Mouse (Mus musculus): ENCODE data around the gene Sestd1. TPM values are rescaled to one million over a fixed set of nuclear protein-coding genes. Genes with fewer than 3 reads are reported as not detected.
A peak's percentile ranks its signal among the peaks of the same experiment; 100 is the strongest.

Sestd1 gene
- polyA plus RNA-seq, 1 experiment from 2014 or later, result 33.8 TPM

DNA sequence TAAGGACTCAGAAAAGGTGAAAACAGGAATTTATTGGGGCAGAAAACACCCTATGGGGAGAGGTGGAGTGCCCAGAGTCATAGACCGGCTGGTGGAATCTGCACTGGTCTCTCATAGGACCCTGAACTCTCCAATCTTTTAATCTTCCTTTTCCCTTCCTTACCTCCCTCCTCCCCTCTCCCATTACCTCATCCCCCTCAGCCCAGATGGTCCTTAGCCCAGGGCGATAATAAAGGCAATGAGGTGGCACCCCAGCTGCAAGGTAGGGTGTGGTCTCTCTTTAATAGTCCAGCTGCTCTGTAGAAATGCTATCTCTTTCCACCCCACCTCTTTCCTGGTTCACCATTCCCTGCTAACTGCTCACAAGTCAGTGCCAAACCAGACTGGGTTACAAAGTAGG is 102.9 kb downstream of the Sestd1 start:
- WGBS, result 68% methylated on average over 2 of the region's 2 CpGs

DNA sequence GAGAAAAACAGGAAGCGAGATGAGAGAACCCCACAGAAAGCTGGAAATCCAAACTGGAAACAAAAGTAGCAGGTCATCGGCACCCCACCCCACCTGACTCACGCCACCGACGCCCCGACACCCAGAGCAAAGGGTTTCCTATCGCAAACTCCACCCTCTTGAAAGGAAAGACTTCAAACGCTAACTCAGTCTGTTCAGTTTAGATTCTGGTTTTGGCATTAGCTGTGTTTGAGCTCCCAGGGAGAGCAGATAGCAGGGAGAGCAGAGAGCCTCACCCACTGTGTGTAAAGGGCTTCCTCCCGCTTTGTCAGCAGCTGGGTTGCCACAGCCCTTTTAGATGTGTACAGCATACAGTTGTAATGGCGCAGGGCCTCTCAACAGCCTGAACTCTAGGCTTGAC is 104.0 kb downstream of the Sestd1 start:
- Histone ChIP-seq H3K9ac (no peak overlapping the region), H3K27me3 (no peaks in the 10 kb centered on the region), H3K4me3 (no peak overlapping the region), H3K4me2 (replicated peaks) (no peak overlapping the region), H3K4me1 (peaks cover 14% of the 10 kb centered on the region), H3K9me3 (replicated peaks) (no peaks in the 10 kb centered on the region), H3K36me3 (no peaks in the 10 kb centered on the region), H3K27ac (no peak overlapping the region)
- 71% methylated on average over 10 of the region's 10 CpGs for WGBS
- ATAC-seq (ENCODE audit: low FRiP score), result no peak

More for the DNA sequence above, 102.9 kb downstream of the Sestd1 start:
- no peak overlapping the region for H3K4me2 ChIP-seq (replicated peaks)
- H3K27me3 ChIP-seq, result no peaks in the 10 kb centered on the region
- H3K9ac ChIP-seq, result no peak overlapping the region
- H3K4me1 ChIP-seq, result peaks cover 5% of the 10 kb centered on the region; the same call in 1 of the 2 replicates
- H3K27ac ChIP-seq, result no peak overlapping the region
- peak; percentile 22; the same call in 1 of the 2 replicates for ATAC-seq (ENCODE audit: low FRiP score)
- no peak overlapping the region for H3K4me3 ChIP-seq
- no peaks in the 10 kb centered on the region for H3K36me3 ChIP-seq
- H3K9me3 ChIP-seq (replicated peaks), result no peaks in the 10 kb centered on the region

DNA sequence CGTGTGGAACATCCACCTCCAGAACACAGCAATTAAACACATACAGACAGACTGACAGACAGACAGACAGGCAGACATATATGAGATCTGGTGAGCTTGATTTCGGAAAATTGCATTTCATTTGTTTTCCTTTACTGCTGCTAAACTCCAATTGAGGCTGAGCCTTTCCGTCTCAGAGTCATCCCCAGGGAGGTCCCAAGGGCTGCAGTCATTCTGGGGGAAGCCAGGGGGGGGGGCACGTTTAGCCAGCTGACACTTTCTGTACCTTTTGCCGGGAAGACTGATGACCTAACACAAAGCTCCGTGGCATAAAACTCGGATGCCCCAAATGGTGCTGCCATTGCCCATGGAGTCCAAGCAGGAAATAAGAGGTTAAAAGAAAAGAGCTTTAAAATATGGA is 105.0 kb downstream of the Sestd1 start:
- H3K4me3 ChIP-seq, result no peak overlapping the region
- no peak overlapping the region for H3K9ac ChIP-seq
- H3K4me2 ChIP-seq (replicated peaks), result no peak overlapping the region
- no peak overlapping the region for H3K27ac ChIP-seq
- WGBS, result 56% methylated on average over 7 of the region's 7 CpGs
- H3K9me3 ChIP-seq (replicated peaks), result no peaks in the 10 kb centered on the region
- peaks cover 18% of the 10 kb centered on the region for H3K4me1 ChIP-seq
- H3K27me3 ChIP-seq, result no peaks in the 10 kb centered on the region
- no peaks in the 10 kb centered on the region for H3K36me3 ChIP-seq
- ATAC-seq (ENCODE audit: low FRiP score), result no peak

DNA sequence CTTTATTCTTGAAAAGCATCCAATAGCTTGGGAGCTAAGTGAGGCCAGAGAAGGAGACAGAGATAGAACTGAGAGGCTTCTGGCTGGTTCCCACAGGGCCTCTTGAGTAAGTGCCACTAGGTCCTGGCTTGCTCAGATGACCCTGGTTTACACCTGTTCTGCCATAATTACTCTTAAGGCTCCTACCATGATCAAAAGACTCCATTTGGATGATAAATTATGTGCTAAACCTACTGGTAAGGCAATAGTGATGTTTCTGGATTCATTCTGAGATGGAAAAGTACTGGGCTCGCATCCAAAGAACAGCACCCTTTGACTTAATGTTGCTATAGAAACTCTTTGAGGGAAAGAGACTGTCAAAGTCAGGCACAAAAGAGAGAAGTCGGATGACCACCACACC is 106.1 kb downstream of the Sestd1 start:
- no peak overlapping the region for H3K9ac ChIP-seq
- no peak overlapping the region for H3K4me3 ChIP-seq
- H3K27ac ChIP-seq, result no peak overlapping the region
- no peak overlapping the region for H3K4me2 ChIP-seq (replicated peaks)
- no peaks in the 10 kb centered on the region for H3K27me3 ChIP-seq
- H3K9me3 ChIP-seq (replicated peaks), result no peaks in the 10 kb centered on the region
- no peaks in the 10 kb centered on the region for H3K36me3 ChIP-seq
- ATAC-seq (ENCODE audit: low FRiP score), result no peak
- WGBS, result 69% methylated on average over 2 of the region's 2 CpGs
- peaks cover 24% of the 10 kb centered on the region for H3K4me1 ChIP-seq

DNA sequence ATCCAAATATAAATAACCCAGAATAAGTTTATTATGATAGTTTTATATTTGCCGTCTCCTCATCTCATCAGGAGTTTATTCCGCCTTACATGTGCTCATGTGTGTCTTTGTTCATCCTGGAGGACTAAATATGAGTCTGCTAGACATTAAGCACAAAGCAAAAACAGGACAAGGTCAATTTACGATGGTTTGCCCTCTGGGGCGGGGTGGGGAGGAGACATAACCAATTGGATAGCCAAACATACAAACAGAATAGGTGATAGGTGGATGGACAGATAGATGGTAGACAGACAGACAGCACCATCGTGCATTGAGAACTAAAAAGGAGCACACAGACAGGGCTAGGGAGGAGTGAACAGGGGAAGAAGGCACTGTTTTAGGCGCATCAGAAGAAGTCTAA is 106.6 kb downstream of the Sestd1 start:
- Histone ChIP-seq H3K9ac (no peak overlapping the region), H3K36me3 (no peaks in the 10 kb centered on the region), H3K4me1 (peaks cover 24% of the 10 kb centered on the region), H3K27me3 (peaks cover under 1% of the 10 kb centered on the region; the same call in 1 of the 2 replicates), H3K4me2 (replicated peaks) (no peak overlapping the region), H3K4me3 (no peak overlapping the region), H3K27ac (no peak overlapping the region), H3K9me3 (replicated peaks) (no peaks in the 10 kb centered on the region)
- ATAC-seq (ENCODE audit: low FRiP score), result no peak
- WGBS, result 93% methylated on average over 6 of the region's 6 CpGs

DNA sequence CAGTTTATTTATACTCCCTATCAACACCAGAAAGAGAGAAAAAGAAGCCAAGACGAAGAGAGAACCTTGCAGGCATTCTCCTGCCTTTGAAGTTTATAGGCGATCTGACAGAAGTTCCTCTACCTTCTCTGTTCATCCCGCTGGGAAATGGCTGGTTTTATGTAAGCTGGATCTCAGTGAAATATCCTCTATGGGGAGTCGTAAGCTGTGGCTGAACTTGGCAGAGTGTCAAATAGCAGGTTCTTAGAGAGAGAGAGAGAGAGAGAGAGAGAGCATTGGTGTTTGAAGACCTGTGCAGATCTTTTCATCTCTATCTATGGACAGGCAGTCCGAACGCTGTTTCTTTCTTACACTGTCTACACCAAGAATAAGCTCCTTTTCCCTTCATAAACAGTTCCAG is 107.0 kb downstream of the Sestd1 start:
- Histone ChIP-seq H3K27ac (no peak overlapping the region), H3K4me3 (no peak overlapping the region), H3K27me3 (peaks cover 4% of the 10 kb centered on the region; the same call in 1 of the 2 replicates), H3K9me3 (replicated peaks) (no peaks in the 10 kb centered on the region), H3K4me1 (peaks cover 24% of the 10 kb centered on the region), H3K4me2 (replicated peaks) (no peak overlapping the region), H3K36me3 (no peaks in the 10 kb centered on the region), H3K9ac (no peak overlapping the region)
- WGBS, result 67% methylated on average over 6 of the region's 6 CpGs
- no peak for ATAC-seq (ENCODE audit: low FRiP score)

DNA sequence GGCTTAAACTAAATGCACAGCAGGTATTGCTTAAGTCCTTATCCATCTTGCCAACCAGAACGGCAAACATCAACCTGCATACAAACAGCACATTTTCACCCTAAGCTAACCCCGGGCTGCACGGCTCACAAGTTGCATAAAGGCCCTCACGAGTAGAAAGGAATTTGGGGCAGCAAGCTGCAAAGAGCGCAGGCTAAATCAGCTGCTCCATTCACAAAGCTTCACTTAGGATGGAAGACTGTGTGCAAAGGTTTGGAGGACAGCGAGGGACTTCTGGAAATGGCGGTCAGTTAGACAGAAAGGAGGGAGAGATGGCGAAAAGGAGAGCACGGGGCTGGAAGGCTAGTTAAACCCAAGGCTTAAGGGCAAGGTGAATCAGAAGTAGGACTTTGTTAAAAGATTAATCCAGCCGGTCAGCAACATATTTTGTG is 108.1 kb downstream of the Sestd1 start:
- 36% methylated on average over 10 of the region's 10 CpGs for WGBS
- H3K4me1 ChIP-seq, result peaks cover 24% of the 10 kb centered on the region
- H3K4me2 ChIP-seq (replicated peaks), result peak overlapping the region; percentile 35; the same call in 1 of the 2 replicates
- no peak for ATAC-seq (ENCODE audit: low FRiP score)
- H3K27me3 ChIP-seq, result peaks cover 4% of the 10 kb centered on the region; the same call in 1 of the 2 replicates
- no peak overlapping the region for H3K4me3 ChIP-seq
- no peak overlapping the region for H3K27ac ChIP-seq
- H3K36me3 ChIP-seq, result no peaks in the 10 kb centered on the region
- H3K9ac ChIP-seq, result no peak overlapping the region
- no peaks in the 10 kb centered on the region for H3K9me3 ChIP-seq (replicated peaks)

DNA sequence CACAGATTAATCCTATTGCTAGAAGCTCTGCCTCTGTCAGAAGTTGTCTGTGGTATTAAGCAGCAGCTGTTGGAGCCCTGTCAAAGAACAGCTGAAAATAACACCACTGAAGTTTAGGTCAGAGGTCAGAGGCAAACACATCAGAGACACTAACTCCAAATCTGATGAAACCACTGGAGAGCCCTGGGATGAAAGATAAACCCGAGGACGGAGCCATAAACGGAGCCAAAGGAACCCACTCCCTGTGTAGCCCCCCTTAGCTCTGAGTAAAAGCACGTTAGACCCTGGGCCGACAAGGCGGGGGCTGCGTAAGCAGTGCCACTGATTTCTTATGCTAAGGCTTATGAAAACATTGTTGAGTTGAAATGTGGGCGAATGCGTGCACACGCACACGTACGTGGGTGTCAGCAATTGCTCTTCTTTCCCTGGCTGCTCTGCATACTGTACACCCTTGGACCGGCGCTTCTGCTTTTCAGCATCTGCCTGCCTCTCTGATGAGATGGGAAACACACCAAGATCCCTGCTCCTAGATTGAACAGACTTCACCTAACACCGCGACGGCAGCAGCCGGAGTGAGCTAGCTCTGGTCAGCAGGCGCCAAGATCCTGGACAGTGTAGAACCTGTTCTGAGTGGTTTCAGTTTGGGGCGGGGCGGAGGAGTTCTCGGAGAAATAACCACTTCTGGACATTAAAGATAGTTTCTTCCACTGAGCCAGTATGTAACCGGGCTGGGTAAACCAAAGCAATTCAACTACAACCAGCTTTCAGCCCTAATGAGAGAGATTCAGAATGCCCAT is 108.8 kb downstream of the Sestd1 start:
- H3K27ac ChIP-seq, result no peak overlapping the region
- no peak overlapping the region for H3K4me3 ChIP-seq
- peak; percentile 46 for ATAC-seq (ENCODE audit: low FRiP score)
- H3K9ac ChIP-seq, result no peak overlapping the region
- peak overlapping the region; percentile 35 for H3K4me2 ChIP-seq (replicated peaks)
- peaks cover 24% of the 10 kb centered on the region for H3K4me1 ChIP-seq
- H3K27me3 ChIP-seq, result peaks cover 4% of the 10 kb centered on the region; the same call in 1 of the 2 replicates
- no peaks in the 10 kb centered on the region for H3K36me3 ChIP-seq
- 47% methylated on average over 23 of the region's 23 CpGs for WGBS
- H3K9me3 ChIP-seq (replicated peaks), result no peaks in the 10 kb centered on the region

DNA sequence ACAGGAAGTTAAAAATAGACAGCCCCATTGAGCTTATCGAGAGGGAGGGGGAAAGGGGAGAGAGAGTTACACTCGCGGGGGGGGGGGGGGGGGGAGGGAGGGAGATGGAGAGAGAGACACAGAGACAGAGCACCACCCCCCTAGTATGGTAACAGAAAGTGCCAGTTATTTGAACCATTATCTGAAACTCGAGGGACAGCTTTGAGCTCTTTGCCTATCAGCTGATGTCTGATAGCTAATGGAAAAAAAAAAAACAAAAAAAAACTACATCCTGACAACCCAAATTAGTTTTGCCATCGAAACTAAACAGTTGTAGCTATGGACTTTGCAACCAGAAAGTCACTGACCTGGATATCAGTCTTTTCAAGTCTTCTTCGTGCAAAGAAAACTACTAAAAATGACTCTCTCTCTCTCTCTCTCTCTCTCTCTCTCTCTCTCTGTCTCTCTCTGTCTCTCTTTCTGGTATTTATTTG is 109.7 kb downstream of the Sestd1 start, which contains the start of gene Ccdc141:
TSS of gene Ccdc141 (minus strand) at position 4 of the 473 bp plus-strand sequence.
- H3K27ac ChIP-seq, result 0 out of 2 replicates have a peak within 1 kb of the TSS, but pooled peaks have one; percentile 18
- no peaks in the 10 kb centered on the region for H3K9me3 ChIP-seq (replicated peaks)
- H3K9ac ChIP-seq, result peak within 1 kb of the TSS; percentile 55
- ATAC-seq (ENCODE audit: low FRiP score), result no peak
- peak within 1 kb of the TSS; percentile 63 for H3K4me2 ChIP-seq (replicated peaks)
- peak within 1 kb of the TSS; percentile 32 for H3K4me3 ChIP-seq
- H3K36me3 ChIP-seq, result no peaks in the 10 kb centered on the region
- H3K4me1 ChIP-seq, result peaks cover 24% of the 10 kb centered on the region
- 25% methylated on average over 4 of the region's 6 CpGs for WGBS
- H3K27me3 ChIP-seq, result peaks cover 4% of the 10 kb centered on the region; the same call in 1 of the 2 replicates

DNA sequence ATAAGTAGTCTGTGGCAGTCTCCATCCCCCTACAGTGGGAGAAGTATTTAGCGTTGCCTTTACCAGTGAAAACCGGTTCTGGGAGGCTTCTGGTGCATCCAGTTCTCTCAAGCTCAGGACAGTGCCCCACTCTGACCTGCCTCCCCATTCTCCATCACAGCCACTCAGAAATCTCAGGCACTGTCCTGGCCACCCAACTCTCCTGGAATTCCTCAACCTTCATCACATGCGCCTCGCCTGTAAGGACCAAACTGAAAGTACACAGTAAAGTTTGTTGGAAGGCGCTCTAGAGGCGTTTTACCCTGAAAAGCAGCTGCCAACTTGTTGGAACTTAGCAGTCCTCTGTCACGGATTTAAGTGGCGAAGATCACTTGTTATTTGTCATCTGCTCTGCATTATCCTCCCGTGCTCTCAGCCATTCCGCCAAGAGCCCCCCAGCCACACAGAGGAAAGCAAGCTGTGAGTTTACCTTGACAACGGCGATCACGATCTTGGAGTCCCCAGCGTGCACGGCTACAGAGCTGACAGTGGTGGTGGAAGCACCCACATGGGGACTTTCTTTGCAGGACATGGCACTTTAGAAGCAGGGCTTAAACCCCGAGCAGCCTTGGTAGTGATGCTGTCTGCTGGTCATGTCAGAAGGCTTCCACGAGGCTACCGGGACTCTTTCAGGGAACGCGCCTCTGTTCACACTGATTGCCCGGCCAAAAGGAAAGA is 110.3 kb downstream of the Sestd1 start:
- WGBS, result 4% methylated on average over 21 of the region's 21 CpGs
- Histone ChIP-seq H3K27ac (0 out of 2 replicates have a peak overlapping the region, but pooled peaks have one; percentile 18), H3K4me1 (peaks cover 24% of the 10 kb centered on the region), H3K4me3 (peak overlapping the region; percentile 32), H3K36me3 (no peaks in the 10 kb centered on the region), H3K9me3 (replicated peaks) (no peaks in the 10 kb centered on the region), H3K9ac (peak overlapping the region; percentile 55), H3K27me3 (peaks cover 4% of the 10 kb centered on the region; the same call in 1 of the 2 replicates), H3K4me2 (replicated peaks) (peak overlapping the region; percentile 63)
- ATAC-seq (ENCODE audit: low FRiP score), result peak; percentile 63

DNA sequence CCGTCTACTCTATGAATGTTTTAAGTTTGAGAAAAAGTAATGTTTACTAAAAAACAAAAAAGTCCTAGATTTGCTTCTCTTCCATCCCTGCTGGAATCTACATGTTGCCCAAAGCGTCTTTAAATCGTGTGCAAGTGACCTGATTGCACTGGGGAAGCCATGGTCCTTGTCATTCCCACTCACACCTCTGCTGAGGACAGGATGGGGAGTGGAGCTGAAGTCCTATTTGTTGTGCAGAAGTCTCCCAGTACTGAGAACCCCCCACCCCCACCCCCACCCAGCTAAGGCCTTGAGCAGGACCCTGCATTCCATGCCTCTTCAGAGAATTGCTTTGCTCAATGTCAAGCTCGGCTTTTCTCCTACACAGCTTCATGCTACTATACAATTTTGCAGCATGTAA is 111.2 kb downstream of the Sestd1 start:
- Histone ChIP-seq H3K9ac (no peak overlapping the region), H3K27me3 (peaks cover 4% of the 10 kb centered on the region; the same call in 1 of the 2 replicates), H3K27ac (no peak overlapping the region), H3K36me3 (no peaks in the 10 kb centered on the region), H3K4me1 (peaks cover 20% of the 10 kb centered on the region), H3K4me2 (replicated peaks) (peak overlapping the region; percentile 21; the same call in 1 of the 2 replicates), H3K9me3 (replicated peaks) (no peaks in the 10 kb centered on the region), H3K4me3 (no peak overlapping the region)
- WGBS, result 85% methylated on average over 4 of the region's 4 CpGs
- no peak for ATAC-seq (ENCODE audit: low FRiP score)

DNA sequence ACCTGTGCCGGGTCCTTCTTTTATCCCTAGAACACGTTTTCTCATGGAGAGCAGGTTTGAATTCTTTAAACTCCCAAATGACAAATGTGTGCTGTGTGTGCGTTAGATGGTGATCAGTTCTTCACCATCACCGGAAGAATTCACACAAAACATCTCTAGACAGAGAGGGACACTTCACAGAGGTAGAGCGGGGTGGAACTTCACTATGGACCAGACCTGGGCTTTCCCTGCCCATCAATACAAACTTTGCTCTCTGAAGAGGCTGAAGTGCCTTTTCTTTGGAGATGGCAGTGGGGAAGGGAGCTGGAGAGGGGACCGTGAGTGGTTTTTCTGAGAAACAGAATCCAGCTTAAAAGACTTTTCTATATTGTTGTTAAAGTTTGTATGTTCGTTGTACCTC is 111.6 kb downstream of the Sestd1 start:
- no peaks in the 10 kb centered on the region for H3K36me3 ChIP-seq
- H3K4me3 ChIP-seq, result no peak overlapping the region
- no peak for ATAC-seq (ENCODE audit: low FRiP score)
- no peak overlapping the region for H3K4me2 ChIP-seq (replicated peaks)
- peaks cover 4% of the 10 kb centered on the region; the same call in 1 of the 2 replicates for H3K27me3 ChIP-seq
- peaks cover 20% of the 10 kb centered on the region for H3K4me1 ChIP-seq
- no peak overlapping the region for H3K27ac ChIP-seq
- H3K9ac ChIP-seq, result no peak overlapping the region
- WGBS, result 90% methylated on average over 7 of the region's 7 CpGs
- H3K9me3 ChIP-seq (replicated peaks), result no peaks in the 10 kb centered on the region

Measured in hindbrain, embryonic 12.5 days (tissue).